Mouse (Mus musculus) right cerebral cortex, postnatal 14 days (tissue): ENCODE measurements at regions not wholly inside any gene's neighbourhood (a gene's known extent, or its start where the extent isn't known, plus 50 kb on each side); places are given as distances from the start of the nearest gene placed in this dataset.
"Not testable (repeated sequence)": the region's sequence is repeated elsewhere in the genome, so short reads cannot be mapped to it uniquely, and the experiment has no call there.

Source experiments
- DNase-seq: peaks from one replicate; pipeline ENCODE4 v3.0.0; 2022

- peak; percentile 20 for DNase-seq
These were observed 491.6 kb upstream of the Igfbp3 start for GRCm38 (mm10) chr11:7705312-7705764.

- no peak for DNase-seq
These were observed 483.9 kb upstream of the Igfbp3 start for GRCm38 (mm10) chr11:7697591-7697990.

GRCm38 (mm10) chr11:7689701-7690100 is 476.0 kb upstream of the Igfbp3 start:
- not testable (repeated sequence) for DNase-seq

- no peak for DNase-seq
These were observed 459.1 kb upstream of the Igfbp3 start for GRCm38 (mm10) chr11:7672821-7673220.

- peak; percentile 7 for DNase-seq
These were observed 416.9 kb upstream of the Igfbp3 start for GRCm38 (mm10) chr11:7630637-7631036.

- DNase-seq = no peak
These were observed 411.5 kb upstream of the Igfbp3 start for GRCm38 (mm10) chr11:7625256-7625655.

- no peak for DNase-seq
These were observed 406.6 kb upstream of the Igfbp3 start for GRCm38 (mm10) chr11:7620320-7620719.

- no peak for DNase-seq
These were observed 397.0 kb upstream of the Igfbp3 start for GRCm38 (mm10) chr11:7610752-7611151.

- DNase-seq = no peak
These were observed 396.2 kb upstream of the Igfbp3 start for GRCm38 (mm10) chr11:7609921-7610320.

- DNase-seq = no peak
These were observed 392.9 kb upstream of the Igfbp3 start for GRCm38 (mm10) chr11:7606652-7607051.

GRCm38 (mm10) chr11:7592010-7592409 is 378.3 kb upstream of the Igfbp3 start:
- DNase-seq = no peak

- no peak for DNase-seq
These were observed 369.6 kb upstream of the Igfbp3 start for GRCm38 (mm10) chr11:7583296-7583695.

GRCm38 (mm10) chr11:7568484-7568883 is 354.8 kb upstream of the Igfbp3 start:
- no peak for DNase-seq

GRCm38 (mm10) chr11:7562029-7562428 is 348.3 kb upstream of the Igfbp3 start:
- DNase-seq = no peak

GRCm38 (mm10) chr11:7561437-7561836 is 347.7 kb upstream of the Igfbp3 start:
- DNase-seq = no peak

GRCm38 (mm10) chr11:7555613-7556274 is 342.0 kb upstream of the Igfbp3 start:
- no peak for DNase-seq

GRCm38 (mm10) chr11:7552154-7552553 is 338.4 kb upstream of the Igfbp3 start:
- no peak for DNase-seq

GRCm38 (mm10) chr11:7547796-7548195 is 334.1 kb upstream of the Igfbp3 start:
- DNase-seq = no peak

- no peak for DNase-seq
These were observed 331.9 kb upstream of the Igfbp3 start for GRCm38 (mm10) chr11:7545621-7546020.

GRCm38 (mm10) chr11:7534590-7534989 is 320.9 kb upstream of the Igfbp3 start:
- no peak for DNase-seq

- DNase-seq = no peak
These were observed 319.6 kb upstream of the Igfbp3 start for GRCm38 (mm10) chr11:7533327-7533726.

- no peak for DNase-seq
These were observed 318.1 kb upstream of the Igfbp3 start for GRCm38 (mm10) chr11:7531847-7532246.

- DNase-seq = no peak
These were observed 316.9 kb upstream of the Igfbp3 start for GRCm38 (mm10) chr11:7530482-7531148.

- no peak for DNase-seq
These were observed 305.8 kb upstream of the Igfbp3 start for GRCm38 (mm10) chr11:7519556-7519955.

- no peak for DNase-seq
These were observed 295.1 kb upstream of the Igfbp3 start for GRCm38 (mm10) chr11:7508861-7509260.
